Mouse (Mus musculus) liver, embryonic 14.5 days (tissue): ENCODE measurements around the gene Chchd3. TPM values are rescaled to one million over a fixed set of nuclear protein-coding genes. Genes with fewer than 3 reads are reported as not detected.

Source experiments
- ATAC-seq: fragments of 200-750 bp; cut with Nextera tagmentation; 2 replicates; pipeline ENCODE4 v1.8.0; 2017; ENCODE audit warnings: moderate number of reproducible peaks, mild to moderate bottlenecking, moderate library complexity; ENCODE audit not compliant: insufficient read depth
- DNase-seq, 3 experiments: peaks; one replicate each; pipeline ENCODE4 v3.0.0-alpha.2; 2012 to 2013; ENCODE audit warnings: low read depth in 3 of 3, low spot score in 3 of 3
- H3K27ac ChIP-seq: fragments of 300-500 bp; sonication (generic); 2 replicates; pipeline ENCODE4 v1.5.1; 2014; ENCODE audit warnings: moderate library complexity, mild to moderate bottlenecking, control low read depth, inconsistent platforms
- H3K27me3 ChIP-seq: fragments of 300-500 bp; sonication (generic); 2 replicates; pipeline ENCODE4 v1.6.1; 2014; ENCODE audit warnings: mild to moderate bottlenecking, low read length, moderate library complexity; ENCODE audit not compliant: control insufficient read depth, insufficient read depth
- H3K36me3 ChIP-seq: fragments of 300-500 bp; sonication (generic); replicated peaks from 2 replicates; pipeline ENCODE4 v1.6.1; 2014; ENCODE audit warnings: low read depth; ENCODE audit not compliant: control insufficient read depth, insufficient read depth
- H3K4me1 ChIP-seq, 2 experiments: fragments of 200-500 bp in 1 of 2; fragments of 300-500 bp in 1 of 2; sonication (generic) in 1 of 2; replicated peaks; 2 replicates each; pipeline ENCODE4 v1.6.1; 2012 to 2014; ENCODE audit warnings: antibody characterized with exemption in 1 of 2, inconsistent platforms in 1 of 2, low read length in 1 of 2; ENCODE audit not compliant: control insufficient read depth in 2 of 2, insufficient read depth in 2 of 2
- H3K4me2 ChIP-seq: fragments of 300-500 bp; sonication (generic); 2 replicates; pipeline ENCODE4 v1.6.1; 2014; ENCODE audit warnings: low read depth, mild to moderate bottlenecking, control low read depth, moderate library complexity
- H3K4me3 ChIP-seq, 2 experiments: fragments of 200-500 bp in 1 of 2; fragments of 300-500 bp in 1 of 2; sonication (generic) in 1 of 2; 2 replicates each; pipeline ENCODE4 v1.5.1; 2012 to 2014; ENCODE audit warnings: low read depth in 2 of 2, low read length in 2 of 2, mild to moderate bottlenecking in 2 of 2, control low read depth in 1 of 2, inconsistent platforms in 1 of 2, moderate library complexity in 1 of 2; ENCODE audit not compliant: insufficient read depth in 1 of 2
- H3K9ac ChIP-seq: fragments of 300-500 bp; sonication (generic); replicated peaks from 2 replicates; pipeline ENCODE4 v1.6.1; 2014; ENCODE audit warnings: mild to moderate bottlenecking, control low read depth, moderate library complexity
- H3K9me3 ChIP-seq: fragments of 300-500 bp; sonication (generic); 2 replicates; pipeline ENCODE4 v1.6.1; 2016; ENCODE audit warnings: low read length, mixed read lengths; ENCODE audit not compliant: control insufficient read depth
- CTCF ChIP-seq: IDR thresholded peaks from 2 replicates; pipeline ENCODE4 v1.5.1; 2016; ENCODE audit warnings: antibody characterized with exemption, low read depth, control low read depth
- EP300 ChIP-seq: IDR thresholded peaks from 2 replicates; pipeline ENCODE4 v1.6.1; 2016; ENCODE audit warnings: antibody characterized with exemption, low read depth
- WGBS: fragments of 180-500 bp; shearing (Covaris S2); extraction: QIAGEN DNeasy Blood & Tissue Kit; methylation state at CpG from one replicate; pipeline ENCODE4 v1.1.7; 2014; ENCODE audit not compliant: insufficient replicate concordance; 5-methylcytosine and 5-hydroxymethylcytosine counted together
- polyA plus RNA-seq, 2 experiments: library from polyadenylated mRNA; depleted of rRNA in 1 of 2; stranded (reverse) in 1 of 2; unstranded in 1 of 2; fragments of >200 nt; fragmentation: Nextera tagmentation in 1 of 2; extraction: Ambion mirVana in 1 of 2; gene quantifications; 2 replicates each; pipeline versions ENCODE4 v1.2.1 to v1.2.3; 2012 to 2014

Chchd3 gene
- polyA plus RNA-seq, 2 experiments: 43.9 to 76.5 TPM

- ATAC-seq: no peak
- Histone ChIP-seq H3K4me3 (no peak overlapping the region), H3K36me3 (no peaks in the 10 kb centered on the region), H3K27ac (no peak overlapping the region), H3K27me3 (no peaks in the 10 kb centered on the region), H3K4me1 (0 out of 4 replicates have a peak, but pooled peaks cover 0 to 2% of the 10 kb centered on the region in 2 experiments), H3K9ac (no peak overlapping the region), H3K4me2 (no peak overlapping the region), H3K9me3 (no peaks in the 10 kb centered on the region)
- no peak for DNase-seq
- WGBS: 77% methylated on average over 2 of the region's 2 CpGs
- TF ChIP-seq CTCF (no peak), EP300 (no peak)
Observed at GRCm38 (mm10) chr6:32872805-32873204, 187.3 kb downstream of the Chchd3 start.

GRCm38 (mm10) chr6:32850960-32851359 is 209.1 kb downstream of the Chchd3 start:
- ATAC-seq (peak; percentile 99), DNase-seq (peak; percentile 85 to 91 (median 89))
- Histone ChIP-seq H3K9ac (no peak overlapping the region), H3K27ac (peak overlapping the region; percentile 72), H3K4me3 (no peak overlapping the region), H3K4me2 (peak overlapping the region; percentile 52), H3K36me3 (no peaks in the 10 kb centered on the region), H3K9me3 (no peaks in the 10 kb centered on the region), H3K4me1 (peaks cover 43 to 45% of the 10 kb centered on the region in 2 experiments), H3K27me3 (no peaks in the 10 kb centered on the region)
- WGBS: 22% methylated on average over 4 of the region's 4 CpGs
- TF ChIP-seq EP300: peak; percentile 99
- TF ChIP-seq CTCF: no peak

GRCm38 (mm10) chr6:32848974-32849373 is 211.1 kb downstream of the Chchd3 start:
- H3K27me3 ChIP-seq: no peaks in the 10 kb centered on the region
- TF ChIP-seq CTCF (no peak), EP300 (no peak)
- H3K27ac ChIP-seq: peak overlapping the region; percentile 5; the same call in 1 of the 2 replicates
- DNase-seq (no peak), ATAC-seq (no peak)
- no peaks in the 10 kb centered on the region for H3K9me3 ChIP-seq
- peaks cover 38 to 42% of the 10 kb centered on the region in 2 experiments for H3K4me1 ChIP-seq
- no peaks in the 10 kb centered on the region; the same call in 1 of the 2 replicates for H3K36me3 ChIP-seq
- WGBS: 81% methylated on average over 7 of the region's 7 CpGs
- H3K4me3 ChIP-seq: no peak overlapping the region
- no peak overlapping the region for H3K9ac ChIP-seq
- no peak overlapping the region for H3K4me2 ChIP-seq

DNA sequence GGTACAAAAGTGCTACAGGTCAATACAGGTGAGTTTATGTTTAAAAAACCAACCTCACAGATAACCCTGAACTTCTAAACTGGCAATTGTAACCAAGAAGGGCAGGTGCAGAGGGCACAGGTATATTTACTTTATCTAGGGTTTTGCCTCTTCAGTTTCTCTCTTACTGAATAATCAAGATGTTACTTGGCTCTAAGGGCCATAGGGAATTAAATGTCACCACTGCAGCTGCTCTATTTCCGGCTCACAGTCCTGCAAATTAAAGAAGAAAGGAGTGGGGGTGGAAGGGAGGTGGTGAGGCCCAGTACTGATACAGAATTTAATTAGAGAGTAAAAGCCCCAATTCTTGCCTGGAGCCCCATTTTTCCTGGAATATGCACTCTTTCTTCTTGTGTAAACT is 214.6 kb downstream of the Chchd3 start:
- Histone ChIP-seq H3K4me2 (no peak overlapping the region), H3K36me3 (no peaks in the 10 kb centered on the region; the same call in 1 of the 2 replicates), H3K9me3 (no peaks in the 10 kb centered on the region), H3K9ac (no peak overlapping the region), H3K4me1 (peaks cover 24% of the 10 kb centered on the region in 2 experiments), H3K27ac (no peak overlapping the region), H3K27me3 (no peaks in the 10 kb centered on the region), H3K4me3 (no peak overlapping the region)
- WGBS: 90% methylated on average over 1 of the region's 1 CpGs
- no peak for ATAC-seq
- no peak for DNase-seq
- no peak for TF ChIP-seq CTCF
- TF ChIP-seq EP300: no peak

DNA sequence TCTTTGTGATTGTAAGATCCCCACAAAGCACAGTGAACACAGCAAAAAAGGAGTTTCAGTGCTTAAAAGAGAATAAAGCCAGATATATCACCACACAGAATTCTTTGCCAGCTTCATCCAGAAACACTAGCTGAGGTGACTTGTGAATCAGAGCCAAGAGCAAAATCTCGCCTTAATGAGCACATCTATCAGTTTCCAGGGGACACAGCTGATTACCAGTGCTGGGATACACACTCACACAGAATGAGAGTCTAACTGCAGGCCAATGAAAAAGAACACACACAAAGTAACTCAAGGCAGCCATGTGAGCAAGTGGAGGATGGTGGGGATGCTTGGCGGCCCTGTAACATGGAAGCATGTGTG is 222.1 kb downstream of the Chchd3 start:
- TF ChIP-seq EP300 (no peak), CTCF (no peak)
- H3K9me3 ChIP-seq: no peaks in the 10 kb centered on the region
- no peaks in the 10 kb centered on the region for H3K4me1 ChIP-seq
- H3K4me3 ChIP-seq: no peak overlapping the region
- H3K36me3 ChIP-seq: no peaks in the 10 kb centered on the region
- no peaks in the 10 kb centered on the region for H3K27me3 ChIP-seq
- H3K9ac ChIP-seq: no peak overlapping the region
- H3K27ac ChIP-seq: no peak overlapping the region
- WGBS: 79% methylated on average over 2 of the region's 2 CpGs
- ATAC-seq (no peak), DNase-seq (no peak)
- H3K4me2 ChIP-seq: no peak overlapping the region
